In the genomic region with DNA sequence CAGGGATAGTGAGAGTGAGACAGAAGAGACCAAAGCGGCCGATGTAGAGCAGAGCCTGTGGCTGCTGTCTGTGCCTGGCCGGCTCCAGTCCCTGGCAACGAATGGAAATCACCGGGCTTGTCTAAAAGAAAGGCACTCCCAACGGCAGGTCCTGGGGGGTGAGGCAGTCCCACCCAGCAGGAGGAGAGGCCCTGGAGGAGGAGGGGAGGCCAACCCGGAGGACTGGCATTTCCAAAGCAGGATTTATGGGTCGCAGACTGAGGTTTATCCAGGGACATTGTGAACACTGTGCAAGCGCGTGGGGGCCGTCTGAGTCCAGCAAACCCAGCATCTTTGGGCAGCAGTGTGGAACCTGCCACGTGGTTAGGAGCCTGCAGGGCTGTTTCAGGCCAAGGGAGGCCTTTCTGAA, we compare ENCODE assay signal across 9 mouse cellular contexts. TPM values are rescaled to one million over a fixed set of nuclear protein-coding genes. Genes with fewer than 3 reads are reported as not detected.
DNase-seq lines count a peak whose midpoint lies in the region; ATAC-seq and TF ChIP-seq lines count a peak whose summit lies in the region.
"Had no signal": no experiment of that assay in that cellular context is flagged by ENCODE, and none has a peak within 500 bp of the region (broad histone marks: within the 10 kb centered on the region; RNA-seq: fewer than 3 reads in every experiment).

No protein-coding gene starts in this region.

- no peaks in the 10 kb centered on the region for H3K36me3 ChIP-seq in intestine, embryonic 15.5 days
- H3K36me3 ChIP-seq in intestine, postnatal 0 days (ENCODE audit: control insufficient read depth, insufficient read depth): no peaks in the 10 kb centered on the region
- no peaks in the 10 kb centered on the region for H3K36me3 ChIP-seq in stomach, embryonic 14.5 days (ENCODE audit: control insufficient read depth, insufficient read depth, low read length)
- H3K36me3 ChIP-seq: liver, embryonic 15.5 days had no signal

- H3K4me3 ChIP-seq in intestine, embryonic 15.5 days (replicated peaks): no peak overlapping the region
- H3K4me3 ChIP-seq in intestine, postnatal 0 days (ENCODE audit: low read depth, low read length): no peak overlapping the region
- no peak overlapping the region for H3K4me3 ChIP-seq in stomach, embryonic 14.5 days (ENCODE audit: low read depth, low read length)
- H3K4me3 ChIP-seq: liver, embryonic 15.5 days had no signal

- no peaks in the 10 kb centered on the region for H3K27me3 ChIP-seq in intestine, embryonic 15.5 days (replicated peaks)
- no peaks in the 10 kb centered on the region for H3K27me3 ChIP-seq in intestine, postnatal 0 days (replicated peaks; ENCODE audit: control insufficient read depth, insufficient read depth, low read length)
- no peaks in the 10 kb centered on the region for H3K27me3 ChIP-seq in stomach, embryonic 14.5 days (ENCODE audit: control insufficient read depth, insufficient read depth, low read length)
- H3K27me3 ChIP-seq: liver, embryonic 15.5 days had no signal

- peaks cover 26% of the 10 kb centered on the region for H3K4me1 ChIP-seq in intestine, embryonic 15.5 days (replicated peaks)
- H3K4me1 ChIP-seq in intestine, postnatal 0 days (replicated peaks; ENCODE audit: control insufficient read depth, insufficient read depth, low read length): no peaks in the 10 kb centered on the region; the same call in 1 of the 2 replicates
- peaks cover 16% of the 10 kb centered on the region; the same call in 1 of the 2 replicates for H3K4me1 ChIP-seq in stomach, embryonic 14.5 days (ENCODE audit: control insufficient read depth, insufficient read depth, low read length)

- peak overlapping the region; percentile 51; the same call in 1 of the 2 replicates for H3K27ac ChIP-seq in intestine, embryonic 15.5 days
- H3K27ac ChIP-seq in intestine, postnatal 0 days (ENCODE audit: low read depth, low read length): no peak overlapping the region
- H3K27ac ChIP-seq in stomach, embryonic 14.5 days (ENCODE audit: low read length): 0 out of 2 replicates have a peak overlapping the region, but pooled peaks have one; percentile 24
- H3K27ac ChIP-seq: liver, embryonic 15.5 days had no signal

- DNase-seq in cerebellum, postnatal 25 days: peak; percentile 23 to 29
- no peak for DNase-seq in cerebellum, adult 11-12 months
- DNase-seq in kidney, postnatal 4 days: peak; percentile 62 to 77
- DNase-seq in retina, embryonic 14.5 days (ENCODE audit: low spot score): no peak
- no peak for DNase-seq in liver

- 26% methylated on average over 12 of the region's 12 CpGs for WGBS in intestine, embryonic 15.5 days
- 37% methylated on average over 12 of the region's 12 CpGs for WGBS in intestine, postnatal 0 days
- WGBS in stomach, embryonic 14.5 days: 20% methylated on average over 12 of the region's 12 CpGs

- H3K9ac ChIP-seq in intestine, embryonic 15.5 days: no peak overlapping the region
- H3K9ac ChIP-seq in intestine, postnatal 0 days (ENCODE audit: low read depth, low read length): no peak overlapping the region
- H3K9ac ChIP-seq in stomach, embryonic 14.5 days (replicated peaks; ENCODE audit: low read depth, low read length): no peak overlapping the region
- H3K9ac ChIP-seq: liver, embryonic 15.5 days had no signal

- H3K4me2 ChIP-seq in intestine, embryonic 15.5 days (replicated peaks): no peak overlapping the region
- no peak overlapping the region for H3K4me2 ChIP-seq in intestine, postnatal 0 days (replicated peaks; ENCODE audit: low read depth)
- H3K4me2 ChIP-seq in stomach, embryonic 14.5 days (replicated peaks; ENCODE audit: low read depth, low read length): no peak overlapping the region
- H3K4me2 ChIP-seq: liver, embryonic 15.5 days had no signal

- ATAC-seq in intestine, embryonic 15.5 days: peak; percentile 38
- ATAC-seq in intestine, postnatal 0 days: no peak
- ATAC-seq in stomach, embryonic 14.5 days (ENCODE audit: insufficient number of reproducible peaks, insufficient read depth, low FRiP score, low read depth): peak; percentile 28; the same call in 1 of the 2 replicates

- no peaks in the 10 kb centered on the region for H3K9me3 ChIP-seq in intestine, embryonic 15.5 days
- H3K9me3 ChIP-seq in intestine, postnatal 0 days (ENCODE audit: control insufficient read depth): no peaks in the 10 kb centered on the region
- no peaks in the 10 kb centered on the region for H3K9me3 ChIP-seq in stomach, embryonic 14.5 days (ENCODE audit: control insufficient read depth, low read depth, low read length)
- H3K9me3 ChIP-seq: liver, embryonic 15.5 days had no signal

- TF ChIP-seq CTCF in intestine, postnatal 0 days (IDR thresholded peaks at IDR 0.05; ENCODE audit: low read depth): no peak

RNA-seq across cellular contexts. Expression of gene 2410131K14Rik, which starts 52.3 kb away (rescaled TPM):
- polyA plus RNA-seq in intestine, embryonic 15.5 days (2015; fragmentation: Nextera tagmentation; extraction: Ambion mirVana): 7.1 and 7.2 TPM in 2 replicates
- polyA plus RNA-seq in intestine, postnatal 0 days (2015; fragmentation: Nextera tagmentation; extraction: Ambion mirVana): 4.6 and 5.2 TPM in 2 replicates
- polyA plus RNA-seq in stomach, embryonic 14.5 days (2014; fragmentation: Nextera tagmentation; extraction: Ambion mirVana): 7.8 and 9.2 TPM in 2 replicates

RNA-seq across cellular contexts. Expression of gene Rnft2, which starts 52.4 kb away (rescaled TPM):
- 2.2 and 3.2 TPM in 2 replicates for polyA plus RNA-seq in intestine, embryonic 15.5 days (2015; fragmentation: Nextera tagmentation; extraction: Ambion mirVana)
- 0.42 and 0.44 TPM in 2 replicates for polyA plus RNA-seq in intestine, postnatal 0 days (2015; fragmentation: Nextera tagmentation; extraction: Ambion mirVana)
- 2.6 and 3.9 TPM in 2 replicates for polyA plus RNA-seq in stomach, embryonic 14.5 days (2014; fragmentation: Nextera tagmentation; extraction: Ambion mirVana)

Comparison
In these comparisons a context has a peak if more than half of its experiments do, and no peak if none do; other contexts are left out.
1. DNase-seq: peak in cerebellum, postnatal 25 days (2 of 2) and kidney, postnatal 4 days (2 of 2); none in cerebellum, adult 11-12 months (single experiment), retina, embryonic 14.5 days (single experiment) and liver (single experiment).